Mouse (Mus musculus) adrenal gland, postnatal 10 days (tissue): Measurements from ENCODE around the gene Arl15. TPM values are rescaled to one million over a fixed set of nuclear protein-coding genes. Genes with fewer than 3 reads are reported as not detected.

Experiments
- DNase-seq: peaks from one replicate; pipeline ENCODE4 v3.0.0; 2021; ENCODE audit warnings: mixed read lengths
- total RNA-seq, 2 experiments: library from RNA; stranded (reverse); gene quantifications; 2 replicates each; pipeline ENCODE4 v1.2.3; 2021

The Arl15 gene
- total RNA-seq, 2 experiments from 2014 or later = 24.1 to 25.5 TPM

DNA sequence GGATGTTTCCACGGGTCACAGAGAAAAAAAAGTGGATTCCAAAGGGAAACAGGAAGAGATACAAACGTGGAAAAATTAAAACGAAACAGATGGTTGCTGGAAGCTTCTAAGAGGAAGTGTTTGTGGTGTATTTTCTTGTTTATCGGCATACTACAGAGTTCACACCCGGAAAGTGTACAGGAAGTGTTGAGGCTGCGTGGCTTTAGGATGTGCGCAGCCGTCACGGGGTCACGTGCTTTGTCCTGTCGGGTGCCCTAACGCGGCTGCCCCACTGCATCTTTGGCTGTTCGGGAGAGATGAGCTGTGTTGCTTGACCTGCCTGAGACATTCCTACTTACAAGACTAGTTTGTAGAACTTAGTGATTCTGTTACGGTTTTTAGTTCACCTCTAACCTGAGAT, 76.1 kb downstream of the Arl15 start:
- no peak for DNase-seq

DNA sequence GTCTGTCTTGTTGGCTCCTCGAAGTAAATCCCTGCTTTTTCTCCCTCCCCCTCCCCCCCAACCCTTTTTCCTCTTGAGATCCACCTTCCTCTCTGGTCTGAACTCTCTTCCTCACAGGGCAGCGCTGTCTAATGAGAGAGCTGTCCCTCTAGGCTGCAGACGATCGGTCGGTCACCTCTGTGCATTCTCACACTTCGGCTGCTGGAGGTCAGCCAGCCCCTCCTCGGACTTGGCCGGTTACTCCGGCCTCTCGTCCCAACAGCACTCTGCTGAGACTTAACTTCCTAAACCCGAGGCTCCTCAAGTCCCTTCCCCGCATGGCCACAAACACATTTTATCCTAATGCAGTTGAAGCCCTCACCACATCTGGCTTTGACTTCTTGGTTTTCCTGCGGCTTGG, 77.5 kb downstream of the Arl15 start:
- DNase-seq = peak; percentile 84

DNA sequence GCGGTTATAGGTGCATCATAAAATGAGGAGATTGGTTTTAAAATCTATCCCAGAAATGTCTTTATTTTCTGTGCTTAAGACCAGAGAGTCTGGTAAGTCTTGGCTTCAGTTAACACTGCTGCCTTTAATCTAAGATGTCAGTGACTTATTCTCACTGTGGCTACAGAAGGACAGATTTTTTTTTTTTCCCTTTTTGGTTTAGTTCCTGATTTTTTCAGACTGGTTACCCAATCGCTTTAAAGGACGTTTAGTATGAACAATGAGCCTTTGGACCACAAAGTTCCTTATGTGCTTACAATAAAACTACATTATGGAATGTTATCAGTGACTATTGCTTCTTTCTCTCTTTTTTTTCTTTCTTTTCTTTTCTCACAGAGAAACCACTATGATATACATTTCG, 81.4 kb downstream of the Arl15 start:
- no peak for DNase-seq

DNA sequence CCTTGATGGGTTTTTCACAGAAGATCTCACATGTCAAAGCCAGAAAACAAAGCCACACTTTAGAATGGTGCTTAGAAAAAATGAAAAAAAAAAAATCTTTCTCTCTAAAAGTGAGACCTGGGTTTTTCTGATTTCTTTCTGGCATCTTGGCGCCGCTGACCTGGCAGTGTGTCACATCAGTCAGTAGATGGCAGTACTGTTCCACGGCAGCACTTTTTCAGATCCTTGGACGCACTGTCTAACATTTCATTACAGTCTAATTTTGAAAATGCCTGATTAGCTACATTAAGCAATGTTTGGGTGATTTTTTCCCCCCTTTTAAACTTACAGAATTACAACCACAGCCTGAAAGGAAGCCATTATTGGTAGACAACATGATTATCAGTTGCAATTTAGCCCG, 83.1 kb downstream of the Arl15 start:
- DNase-seq = peak; percentile 79

DNA sequence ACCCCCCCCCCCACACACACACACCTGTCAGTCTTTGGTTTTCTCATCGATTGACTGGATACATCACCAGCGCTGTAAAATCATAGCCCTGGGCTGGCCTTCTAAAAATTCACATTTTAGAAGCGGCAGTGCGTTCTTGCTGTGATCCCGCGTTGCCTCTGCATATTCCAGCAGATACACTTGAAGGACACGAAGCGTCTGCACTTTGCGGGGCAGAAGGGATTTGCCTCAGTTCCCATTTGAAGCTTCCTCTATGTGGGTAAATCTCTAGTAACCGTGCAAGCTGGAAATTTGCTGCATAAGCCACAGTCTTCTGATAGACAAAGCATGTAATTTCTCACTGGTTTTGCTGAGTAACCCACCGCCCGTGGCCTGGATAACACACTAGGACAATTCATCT, 84.3 kb downstream of the Arl15 start:
- DNase-seq = no peak

DNA sequence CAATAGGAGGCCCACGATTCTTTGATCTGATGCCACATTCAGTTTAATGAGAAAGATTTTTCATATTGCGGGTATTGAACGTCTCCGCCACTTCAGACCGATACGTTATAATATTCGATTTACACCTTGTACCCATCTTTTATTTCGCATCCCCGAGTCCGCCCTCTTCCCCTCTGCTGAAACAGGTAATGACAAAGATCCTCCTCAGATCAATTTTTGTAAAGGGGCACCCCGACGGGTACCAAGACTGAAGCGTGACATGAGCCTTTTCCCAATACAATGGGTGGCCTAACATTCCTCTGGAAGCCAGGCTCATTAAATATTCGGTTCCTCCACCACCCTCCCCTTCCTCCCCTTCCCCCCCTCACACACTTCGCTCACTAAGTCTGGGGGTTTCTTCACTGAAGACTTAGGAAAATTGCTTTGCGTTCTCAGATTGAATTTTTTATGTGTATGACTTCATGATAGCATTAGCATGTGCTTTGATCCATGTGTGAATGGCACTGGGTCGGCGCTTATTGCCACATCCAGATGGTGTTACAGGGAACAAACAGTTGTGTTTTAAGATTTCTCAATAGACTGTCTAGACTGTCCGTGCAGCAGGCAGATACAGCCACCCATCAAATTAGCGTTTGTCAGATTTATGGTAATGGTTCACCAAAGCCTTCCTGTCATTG, 85.5 kb downstream of the Arl15 start:
- no peak for DNase-seq

DNA sequence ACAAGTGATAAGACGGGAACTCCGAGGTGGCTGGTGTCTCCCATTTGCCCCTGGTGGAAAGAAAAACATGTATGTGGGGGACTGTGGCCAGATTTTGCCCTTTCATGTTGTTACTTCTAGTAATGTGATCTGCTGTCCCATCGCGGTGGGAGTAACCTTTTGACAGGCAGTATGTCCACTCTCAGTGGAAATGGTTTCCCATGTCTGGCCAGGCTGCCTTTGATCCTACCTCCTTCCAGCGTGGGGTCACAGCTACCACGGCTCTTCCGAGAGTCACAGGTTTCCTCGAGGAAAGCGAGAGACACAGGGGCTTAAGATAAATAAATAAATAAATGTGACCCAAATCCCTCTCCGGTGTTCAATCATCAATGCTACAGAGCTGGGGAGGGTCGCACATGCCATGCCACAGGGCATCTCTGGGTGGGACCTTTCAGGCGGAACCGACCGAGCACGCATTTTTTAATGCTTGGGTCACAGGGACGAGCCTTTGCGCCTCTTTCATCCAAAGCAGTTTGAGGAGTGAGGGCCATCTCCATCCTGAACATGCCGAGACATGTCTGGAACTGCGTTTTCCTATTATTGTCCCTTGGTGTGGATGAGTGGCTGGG, 86.4 kb downstream of the Arl15 start:
- DNase-seq = no peak

DNA sequence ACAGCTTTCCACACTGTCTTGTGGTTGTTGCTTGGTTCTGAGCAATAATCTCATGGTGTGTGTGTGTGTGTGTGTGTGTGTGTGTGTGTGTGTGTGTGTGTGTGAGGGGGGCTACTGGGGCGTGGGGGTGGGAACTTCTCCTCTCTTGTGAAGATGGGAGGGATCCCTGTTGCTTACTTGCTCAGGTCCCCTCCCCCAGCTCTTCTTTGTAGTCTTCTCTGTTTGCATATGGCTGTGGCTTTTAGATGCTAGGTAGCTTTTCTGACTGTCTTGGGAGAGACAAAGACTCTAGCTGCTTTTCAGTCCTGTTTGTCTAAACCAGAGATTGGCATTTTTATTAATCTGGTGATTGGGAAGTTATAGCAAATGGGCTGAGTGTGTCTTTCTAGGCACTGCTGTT, 88.7 kb downstream of the Arl15 start:
- DNase-seq = no peak

DNA sequence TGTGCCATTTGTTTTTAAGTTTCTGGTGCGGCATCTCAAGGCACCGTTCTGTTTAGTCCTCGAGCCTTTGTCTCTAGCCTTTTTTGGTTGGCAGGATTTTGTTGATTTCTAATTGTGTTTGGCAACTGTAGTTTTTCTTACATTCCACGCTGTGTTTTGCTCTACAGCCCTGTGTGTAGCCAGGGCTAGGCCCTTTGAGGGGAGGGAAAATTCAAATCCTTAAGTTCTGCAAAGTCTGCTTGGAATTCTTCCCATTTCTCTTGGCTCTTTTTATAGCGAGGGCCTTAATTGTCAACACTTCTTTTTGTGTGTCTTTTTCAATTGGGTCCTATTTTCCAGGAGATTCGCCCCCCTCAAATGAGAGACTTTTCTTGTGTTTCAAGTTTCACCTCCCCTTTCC, 92.8 kb downstream of the Arl15 start:
- DNase-seq = no peak

DNA sequence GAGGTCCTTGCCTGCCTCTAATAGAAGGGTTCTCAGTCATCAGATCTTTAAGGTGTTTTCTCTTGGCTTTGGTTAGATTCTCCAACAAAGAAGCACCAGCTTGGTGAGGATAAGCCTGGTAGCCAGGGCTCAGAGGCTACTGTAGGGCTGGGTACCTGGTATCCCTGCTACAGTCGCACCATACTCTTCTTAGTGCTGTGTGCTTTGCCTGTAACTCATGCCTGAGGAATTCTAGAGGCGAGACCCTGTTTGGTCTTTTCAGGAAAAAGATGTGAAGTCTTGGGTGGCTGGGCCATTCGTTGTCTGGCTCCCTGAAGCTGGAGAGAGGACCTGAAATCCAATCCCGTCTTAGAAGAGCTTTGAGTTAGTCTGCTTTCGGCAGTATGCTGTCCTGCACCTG, 93.8 kb downstream of the Arl15 start:
- DNase-seq = no peak

DNA sequence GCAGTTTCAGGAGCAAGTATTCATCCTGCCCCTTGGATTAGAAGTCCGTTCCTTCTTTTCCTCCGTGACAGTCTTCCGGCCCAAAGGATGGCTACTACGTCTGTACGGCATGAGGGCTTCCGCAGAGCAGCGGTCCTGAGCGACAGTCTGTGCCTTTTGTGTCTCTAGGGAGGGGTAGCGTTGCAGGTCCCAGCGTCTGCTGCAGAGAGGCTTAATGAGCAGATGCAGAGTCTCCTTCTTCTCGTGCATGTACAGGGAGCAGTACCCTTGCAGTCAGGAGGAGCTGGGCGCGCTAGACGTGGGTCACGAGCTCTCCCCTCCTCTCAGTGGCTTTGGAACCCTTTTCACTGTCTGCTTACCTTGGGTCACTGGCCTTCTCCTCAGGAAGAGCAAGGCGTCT, 94.4 kb downstream of the Arl15 start:
- no peak for DNase-seq

DNA sequence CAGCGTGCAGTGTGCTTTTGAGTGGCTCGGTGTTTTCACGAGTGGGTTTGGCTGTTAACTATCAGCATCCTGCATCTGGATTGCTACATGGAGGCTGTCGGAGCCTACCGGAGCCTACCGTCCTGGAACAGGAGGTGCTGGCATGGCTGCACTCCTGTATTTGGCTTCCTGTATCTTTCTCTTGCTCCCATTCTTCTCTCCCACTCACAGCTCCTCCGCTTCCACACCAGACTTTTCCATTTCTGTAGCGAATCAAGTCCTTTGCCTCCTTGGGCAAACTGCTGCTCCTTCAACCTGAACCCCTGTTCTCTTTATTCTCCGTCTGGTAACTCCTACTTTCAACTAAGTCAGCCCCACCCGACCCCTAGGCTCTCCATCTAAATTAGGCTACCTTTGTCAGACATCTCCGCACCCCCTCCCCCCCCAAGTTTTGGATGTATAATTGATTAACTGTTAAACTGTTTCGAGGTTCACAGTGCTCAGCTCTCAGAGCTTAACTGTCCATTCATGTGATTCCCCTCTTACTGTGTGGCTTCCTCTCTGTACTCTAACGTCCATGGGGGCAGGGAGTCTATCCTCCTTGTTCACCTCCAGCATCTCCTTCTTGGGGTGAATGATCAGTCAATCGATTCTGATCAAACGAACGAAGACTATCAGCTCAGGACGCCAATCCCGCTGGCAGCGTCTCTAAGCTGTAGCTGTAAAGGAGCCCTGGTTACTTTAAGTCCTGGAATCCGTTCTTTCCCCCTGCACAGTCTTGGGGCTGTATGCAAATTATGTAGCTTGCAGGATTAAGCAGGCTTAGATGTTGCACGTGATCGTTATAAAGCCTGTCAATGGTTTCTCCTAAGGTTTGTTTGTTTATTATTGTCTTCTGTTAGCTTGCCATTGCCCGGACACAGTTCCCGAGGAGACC, 95.1 kb downstream of the Arl15 start:
- no peak for DNase-seq

DNA sequence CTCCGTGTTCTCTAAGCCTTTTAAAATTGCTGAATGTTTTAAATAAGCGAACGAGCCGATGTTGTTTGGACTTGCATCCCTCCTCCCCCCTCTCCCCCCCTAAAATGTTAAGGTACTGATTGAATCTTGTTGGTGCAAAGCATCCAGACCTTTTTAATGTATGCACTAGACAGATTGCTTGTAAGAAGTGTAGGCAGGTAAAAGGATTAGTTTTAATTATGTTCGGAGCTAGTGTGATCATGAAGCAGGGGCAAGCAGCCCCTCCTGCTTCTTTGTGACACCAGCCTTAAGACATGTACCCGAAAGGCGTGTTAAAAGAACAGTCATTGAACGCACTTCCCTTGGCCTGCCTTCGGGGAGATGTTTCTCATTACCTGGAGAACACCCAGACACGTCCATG, 102.4 kb downstream of the Arl15 start:
- DNase-seq = no peak

DNA sequence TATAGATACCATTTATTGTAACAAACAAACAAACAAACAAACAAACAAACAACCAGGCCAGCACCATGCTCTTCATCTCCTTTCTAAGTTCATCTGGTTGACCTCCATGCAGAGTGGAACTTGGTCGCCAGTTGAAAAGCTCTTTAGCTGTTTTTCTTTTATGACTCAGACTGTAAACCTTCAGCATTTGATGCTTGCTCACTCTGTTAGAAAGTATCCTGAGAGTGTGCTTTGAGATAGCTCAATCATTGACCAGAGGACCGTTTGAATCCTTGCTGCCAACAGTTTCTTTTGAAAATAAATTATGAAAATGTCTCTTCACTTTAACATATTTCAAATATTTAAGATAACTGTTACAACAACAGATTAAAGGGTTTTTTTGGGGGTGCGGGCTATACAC, 103.2 kb downstream of the Arl15 start:
- no peak for DNase-seq

DNA sequence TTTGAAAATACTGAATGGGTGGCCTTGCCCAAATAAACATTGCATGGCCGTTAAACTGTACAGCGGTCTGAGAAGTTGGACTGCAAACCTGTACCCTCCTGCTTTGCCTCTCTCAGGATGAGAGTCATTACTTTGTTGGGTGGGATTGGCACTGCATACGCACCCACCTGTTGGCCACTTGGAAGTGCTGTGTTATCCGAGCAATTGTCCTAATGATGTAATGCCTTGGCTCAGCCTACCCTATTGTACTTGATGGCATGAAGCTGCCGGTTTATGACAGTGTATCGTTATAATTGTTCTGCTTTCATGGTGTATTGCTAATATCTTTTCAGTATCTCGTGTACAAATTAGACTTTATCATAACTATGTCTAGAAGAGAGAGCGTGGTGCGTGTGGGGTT, 103.6 kb downstream of the Arl15 start:
- DNase-seq = no peak

DNA sequence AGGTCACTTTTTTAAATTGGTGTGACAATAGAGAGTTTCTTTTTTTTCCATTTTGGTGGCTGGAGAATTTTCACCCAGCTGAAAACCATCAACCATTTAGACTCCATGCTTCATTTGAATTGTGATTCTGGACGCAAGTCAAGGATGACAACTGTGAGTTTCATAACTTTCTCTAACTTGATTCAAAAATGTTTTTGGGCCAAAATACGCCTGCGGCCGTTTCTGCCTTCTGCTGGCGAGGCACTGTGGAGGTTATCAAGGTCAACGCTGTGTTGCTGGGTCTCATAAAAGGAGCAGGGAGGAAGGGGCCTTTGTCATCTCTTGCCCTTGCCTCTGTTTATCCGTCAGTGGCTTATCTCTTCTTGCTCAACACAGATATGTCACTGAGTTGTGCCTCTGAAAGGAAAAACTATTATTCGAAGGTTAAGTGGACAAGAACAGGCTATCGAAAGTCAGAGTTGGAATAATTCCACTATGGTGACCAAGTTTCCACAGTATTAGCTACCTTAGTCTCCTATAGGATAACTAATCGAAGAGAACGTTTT, 106.8 kb downstream of the Arl15 start:
- peak; percentile 66 for DNase-seq

DNA sequence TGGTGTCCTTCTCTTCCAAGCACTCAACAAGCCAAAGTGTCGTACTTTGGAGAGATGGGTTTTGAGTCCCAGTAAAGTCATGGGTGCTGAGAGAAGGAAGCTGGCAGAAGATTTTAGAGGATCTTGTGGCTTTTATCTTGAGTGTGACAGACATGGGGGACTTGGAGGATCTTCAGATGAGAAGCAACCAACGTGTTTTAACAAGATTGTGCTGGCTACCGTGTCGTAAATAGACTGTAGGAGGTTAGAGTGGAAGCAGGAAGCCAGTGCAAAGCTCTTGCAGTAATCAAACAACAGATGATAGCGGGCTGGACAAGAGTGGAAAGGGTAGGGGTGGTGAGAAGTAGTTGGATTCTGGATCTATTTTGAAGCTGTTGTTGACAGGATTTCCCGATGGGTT, 109.0 kb downstream of the Arl15 start:
- no peak for DNase-seq

DNA sequence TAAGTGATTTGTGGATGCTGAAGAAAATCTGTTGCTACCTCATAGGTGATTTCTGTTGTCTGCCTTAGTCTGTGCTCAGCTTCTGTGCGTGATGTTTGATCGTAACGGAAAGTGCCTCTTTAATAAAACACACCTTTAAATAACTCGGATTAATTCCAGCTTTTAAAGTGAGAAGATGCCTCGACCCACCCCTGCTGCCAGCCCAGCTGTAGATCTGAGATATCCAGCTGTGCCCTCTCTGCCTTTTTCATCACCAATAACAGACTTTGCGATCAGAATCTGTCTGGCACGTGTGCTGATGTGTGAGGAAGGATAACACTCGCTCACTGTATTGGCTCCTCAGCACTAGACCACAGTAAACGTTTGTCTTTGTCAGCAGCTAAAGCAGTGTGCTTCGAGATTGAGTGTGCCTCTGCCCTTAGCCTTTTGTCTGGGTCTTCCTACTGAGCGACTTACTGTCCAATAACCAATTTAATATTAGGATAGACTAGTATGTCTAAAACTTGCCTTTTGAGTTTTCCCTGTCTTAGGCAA, 117.7 kb downstream of the Arl15 start:
- DNase-seq = no peak

DNA sequence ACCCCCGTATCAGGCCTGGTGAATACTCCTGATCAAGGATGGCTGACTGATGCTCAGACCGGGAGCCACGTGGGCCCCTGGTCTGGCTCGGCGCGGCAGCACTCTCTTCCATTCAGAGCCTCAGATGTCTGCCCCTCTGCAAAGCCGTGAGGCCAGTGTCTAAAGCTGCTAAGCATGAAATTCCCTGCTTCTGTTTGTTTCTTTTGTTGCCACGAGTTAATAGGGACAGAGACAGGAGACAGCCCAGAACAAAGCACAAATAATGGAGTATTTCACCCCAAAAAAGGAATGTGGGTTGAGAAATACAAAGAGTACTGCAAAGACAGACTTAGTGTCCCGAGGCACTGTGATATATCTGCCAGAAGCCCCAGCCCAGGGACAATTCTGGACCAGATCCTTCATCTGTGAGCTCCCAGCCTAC, 120.3 kb downstream of the Arl15 start:
- no peak for DNase-seq

DNA sequence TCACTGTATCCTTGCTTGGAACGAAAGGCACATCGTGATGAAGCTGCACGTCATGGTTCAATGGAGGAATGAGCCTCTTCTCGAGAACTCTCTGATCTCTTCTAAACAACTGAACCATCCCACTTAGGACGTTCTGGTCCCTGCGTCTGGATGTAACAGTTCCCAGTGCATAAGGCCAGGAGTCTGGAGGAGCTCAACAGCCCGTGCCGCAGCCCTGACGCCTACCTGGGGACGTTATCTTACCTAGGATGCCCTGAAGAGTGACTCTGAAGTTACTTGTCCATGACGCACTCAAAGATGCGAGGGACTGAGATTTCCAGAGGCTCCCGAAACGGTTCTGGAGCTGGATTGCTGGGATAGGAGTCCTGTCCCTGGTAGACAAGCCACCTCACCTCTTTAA, 121.4 kb downstream of the Arl15 start:
- DNase-seq = no peak

DNA sequence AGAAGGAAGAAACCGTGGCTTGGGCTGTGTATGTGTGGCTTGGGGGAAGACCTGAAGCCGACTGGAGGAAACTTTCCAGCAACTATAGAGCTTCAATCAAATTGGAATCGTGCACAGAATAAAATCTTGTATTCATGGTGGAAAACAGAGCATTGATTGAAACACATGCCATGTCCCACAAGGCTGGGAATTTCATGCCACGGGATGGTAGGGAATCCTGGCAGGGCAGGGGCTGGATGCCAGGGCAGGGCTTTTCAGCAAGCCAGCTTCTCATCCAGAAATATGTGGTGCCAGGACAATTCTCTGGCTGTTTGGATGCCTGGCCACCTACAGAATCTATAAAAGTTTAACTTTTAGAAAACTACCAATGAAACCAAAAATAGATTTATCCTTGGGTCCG, 122.5 kb downstream of the Arl15 start:
- DNase-seq = no peak

DNA sequence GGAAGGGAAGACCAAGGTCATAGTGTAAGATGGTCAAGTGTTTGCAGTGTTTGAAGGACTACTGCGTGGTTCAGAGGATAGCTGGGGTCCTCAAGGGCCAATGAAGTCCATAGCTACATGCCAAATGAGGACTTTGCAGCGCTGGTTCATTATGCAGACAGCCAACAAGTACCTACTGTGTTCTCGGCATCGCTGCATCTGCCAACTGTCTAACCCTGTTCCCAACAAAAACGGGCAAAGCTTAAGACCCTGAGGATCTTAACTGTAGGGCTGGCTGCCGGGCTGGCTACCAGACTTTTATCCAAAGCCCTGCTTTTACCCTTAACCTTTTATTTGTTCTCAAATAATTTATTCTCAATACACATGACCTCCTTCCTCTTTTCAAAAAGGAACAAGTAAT, 123.1 kb downstream of the Arl15 start:
- no peak for DNase-seq

DNA sequence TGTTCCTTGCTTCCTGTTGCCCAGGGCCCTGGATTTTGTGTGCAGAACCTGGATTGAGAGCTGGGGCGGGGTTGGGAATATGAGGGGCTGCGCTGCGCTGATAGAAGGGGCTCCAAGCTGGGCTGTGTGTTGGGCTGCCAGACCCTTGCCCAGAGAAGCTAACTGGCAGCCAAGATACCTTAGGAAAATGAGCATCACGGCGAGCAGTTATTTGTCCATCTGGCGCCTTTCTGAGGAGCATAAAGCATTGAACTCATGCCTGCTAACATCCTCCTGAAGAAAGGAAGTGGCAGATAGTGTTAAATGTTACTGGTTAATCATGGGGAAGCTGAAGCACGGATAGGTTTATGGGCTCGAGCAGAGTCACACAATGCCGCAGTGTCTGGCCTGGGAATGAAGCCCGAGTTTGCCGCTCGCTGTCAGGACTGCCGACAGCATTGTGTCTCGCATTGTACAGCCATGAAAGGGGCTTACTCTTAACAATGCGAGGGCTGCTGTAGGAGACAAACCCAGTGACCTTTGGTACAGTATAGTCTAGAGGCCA, 123.6 kb downstream of the Arl15 start:
- no peak for DNase-seq
